Mouse (Mus musculus): ENCODE data around the gene Retreg3.

GRCm38 (mm10) chr11:101070987-101071386 is 48.7 kb downstream of the Retreg3 start:
- TF ChIP-seq CTCF (IDR thresholded peaks at IDR 0.05; ENCODE audit: low read depth, low read length) (no peak), POLR2A (IDR thresholded peaks at IDR 0.05; ENCODE audit: extremely low read depth, insufficient read depth, low read length) (no peak)
